Mouse (Mus musculus): ENCODE results near the gene BC080695.
"Not testable (repeated sequence)": the region's sequence is repeated elsewhere in the genome, so short reads cannot be mapped to it uniquely, and the experiment has no call there.

GRCm38 (mm10) chr4:143611927-143612326, 60.4 kb downstream of the BC080695 start:
- not testable (repeated sequence) for TF ChIP-seq CTCF (conservative IDR thresholded peaks at IDR 0.05; ENCODE audit: low read length); POU5F1 (IDR thresholded peaks at IDR 0.05; ENCODE audit: borderline replicate concordance, low read length); NANOG (IDR thresholded peaks at IDR 0.05; ENCODE audit: borderline replicate concordance, low read length)
